Mouse (Mus musculus): ENCODE measurements around the gene D930020B18Rik. TPM values are rescaled to one million over a fixed set of nuclear protein-coding genes. Genes with fewer than 3 reads are reported as not detected.

The D930020B18Rik gene
- polyA plus RNA-seq, 1 experiment from 2014 or later: 0.10 TPM

Small RNA genes within 50 kb of the gene (microRNA-seq; reads per million reads assigned to microRNA genes)
- gene Gm24330 (ENCODE audit: borderline number of aligned reads): not detected

Other genes with a start within 250 kb of the D930020B18Rik start
- gene Rassf3, start 165.2 kb upstream of the D930020B18Rik start, polyA plus RNA-seq (2015; fragmentation: Nextera tagmentation; extraction: Ambion mirVana): 6.1 and 6.2 TPM in 2 replicates
- gene Tbk1, start 54.8 kb upstream of the D930020B18Rik start, polyA plus RNA-seq (2015; fragmentation: Nextera tagmentation; extraction: Ambion mirVana): 33.8 and 36.2 TPM in 2 replicates
- 32.9 and 35.1 TPM in 2 replicates for gene Xpot, start 15.3 kb upstream of the D930020B18Rik start, polyA plus RNA-seq (2015; fragmentation: Nextera tagmentation; extraction: Ambion mirVana)
- 2.1 and 2.4 TPM in 2 replicates for gene BC048403, start 98.3 kb downstream of the D930020B18Rik start, polyA plus RNA-seq (2015; fragmentation: Nextera tagmentation; extraction: Ambion mirVana)

Data from thymus, postnatal 0 days (tissue).